Mouse (Mus musculus): ENCODE results near the gene Gm6526.
"Not testable (repeated sequence)": the region's sequence is repeated elsewhere in the genome, so short reads cannot be mapped to it uniquely, and the experiment has no call there.

Gm6526 gene

DNA sequence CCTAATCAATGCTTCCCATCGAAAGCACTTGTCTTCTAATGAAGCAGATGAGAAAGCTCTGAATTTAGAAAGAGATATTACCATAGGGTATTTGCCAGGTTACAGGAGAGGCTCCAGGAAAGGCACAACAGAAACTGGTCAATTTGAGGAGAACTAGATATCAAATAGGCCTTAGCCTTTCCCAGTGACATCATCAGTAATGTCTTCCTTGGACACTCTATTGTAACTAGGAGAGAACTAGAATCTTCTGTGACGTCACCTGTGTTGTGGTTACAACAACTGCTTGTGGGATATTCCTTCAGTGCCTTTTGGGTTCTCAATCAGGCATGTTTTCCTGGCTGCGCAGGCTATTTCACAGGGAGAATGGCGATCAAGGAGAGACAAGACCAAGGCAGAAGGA is at the start of gene Gm6526:
Gm6526 (plus strand) TSS at position 301 of the 400 bp plus-strand sequence.
- not testable (repeated sequence) for DNase-seq

- not testable (repeated sequence) for DNase-seq
Measured at GRCm38 (mm10) chr14:43727385-43727784, 20.3 kb upstream of the Gm6526 start, which contains the start of gene Gm16506. Gene Gm16506 (minus strand): TSS chr14:43727485.

DNA sequence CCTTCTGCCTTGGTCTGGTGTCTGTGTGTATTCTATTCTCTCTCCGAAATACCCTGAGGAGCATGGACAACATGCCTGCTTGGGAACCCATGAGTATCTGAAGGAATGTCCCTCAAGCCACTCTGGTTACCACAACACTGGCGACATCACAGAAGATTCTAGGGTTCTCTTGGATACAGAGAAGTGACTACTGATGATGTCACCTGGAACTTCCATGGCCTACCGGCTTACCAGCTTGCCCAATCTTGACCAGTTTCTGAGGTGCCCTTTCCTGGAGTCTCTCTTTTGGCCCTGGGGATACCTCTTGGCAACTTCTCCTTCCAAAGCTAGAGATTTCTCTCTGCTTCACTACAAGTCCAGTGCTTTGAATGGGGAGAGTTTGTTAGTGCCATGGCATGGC is 37.0 kb downstream of the Gm6526 start, which contains the start of gene Gm8180:
Gm8180 (minus strand) TSS at position 101 of the 400 bp plus-strand sequence.
- not testable (repeated sequence) for DNase-seq

DNA sequence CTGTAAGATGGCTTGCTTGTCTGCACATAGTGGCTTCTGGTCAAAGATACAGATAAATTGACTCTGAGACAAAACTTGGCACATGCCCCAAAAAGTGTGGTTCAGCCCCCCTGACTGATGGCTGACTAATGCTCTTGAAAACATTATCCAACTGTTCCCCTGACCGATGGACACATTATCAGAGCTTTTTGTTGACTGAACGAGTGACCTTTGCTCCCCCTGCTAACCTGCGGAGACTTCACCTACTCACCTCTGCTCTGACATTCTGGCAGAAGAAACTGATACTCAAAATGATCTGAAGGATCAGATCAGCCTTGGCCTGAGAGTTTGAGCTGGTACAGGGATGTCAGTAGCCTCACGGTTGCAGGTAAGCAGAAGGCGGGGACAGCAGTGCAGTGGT is 46.1 kb downstream of the Gm6526 start:
- peak in 1 of 2 experiments; percentile 1 for DNase-seq

DNA sequence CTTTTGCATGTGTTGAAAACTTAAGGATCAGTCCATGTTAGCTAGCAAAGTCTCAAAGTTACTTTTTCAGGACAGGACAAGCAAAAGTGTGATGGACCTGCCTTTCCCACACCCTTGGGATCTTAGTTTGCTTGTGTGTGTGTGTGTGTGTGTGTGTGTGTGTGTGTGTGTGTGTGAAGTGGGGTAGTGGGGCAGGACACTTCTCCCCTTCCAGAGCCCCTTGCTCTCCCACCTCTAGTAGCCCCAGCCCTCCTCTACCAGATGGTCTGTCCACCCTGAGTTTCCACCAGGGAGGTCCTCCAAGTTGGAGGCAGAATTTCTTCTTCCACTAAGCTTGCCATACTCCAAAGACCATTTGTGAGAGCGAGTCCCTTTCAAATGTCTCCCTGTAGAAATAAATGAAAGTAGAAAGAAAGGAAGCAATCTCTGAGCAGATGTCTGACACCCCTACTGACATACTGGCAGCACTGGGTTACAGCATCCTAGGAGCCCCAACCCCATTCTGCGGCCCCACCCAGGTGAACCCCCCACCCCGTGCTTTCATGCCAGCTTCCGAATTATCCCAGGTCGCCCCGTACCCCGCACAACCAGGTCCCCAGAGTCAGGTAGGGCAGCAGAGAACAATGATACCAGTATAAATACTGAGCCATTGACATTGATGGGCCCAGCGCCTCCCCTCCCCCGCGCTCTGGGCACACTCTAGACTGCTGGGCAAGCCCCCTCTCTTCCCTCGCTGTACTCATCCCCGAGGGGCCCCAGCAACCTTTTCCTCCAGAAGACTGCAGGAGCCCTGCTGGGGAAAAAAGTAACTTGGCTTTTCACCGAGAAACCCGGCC is 48.6 kb downstream of the Gm6526 start:
- DNase-seq: no peak

- peak; percentile 3 to 7 for DNase-seq
Measured at GRCm38 (mm10) chr14:43796905-43797470, 49.3 kb downstream of the Gm6526 start.

- not testable (repeated sequence) for DNase-seq
Measured at GRCm38 (mm10) chr14:43804435-43804834, 56.8 kb downstream of the Gm6526 start.

All from kidney, postnatal 4 days (tissue).